In genomic region chr4:41699783-41700182, GRCm38 (mm10) we compare ENCODE assay signal across 8 mouse cellular contexts. TPM values are rescaled to one million over a fixed set of nuclear protein-coding genes. Genes with fewer than 3 reads are reported as not detected.
DNase-seq lines count a peak whose midpoint lies in the region; ATAC-seq and TF ChIP-seq lines count a peak whose summit lies in the region.
"Not testable (repeated sequence)": the region's sequence is repeated elsewhere in the genome, so short reads cannot be mapped to it uniquely, and the experiment has no call there.

Gene Il11ra1, plus strand, starts transcription at chr4:41699989.

- H3K4me2 ChIP-seq in heart, postnatal 0 days (ENCODE audit: low read depth, low read length); lung, embryonic 16.5 days (ENCODE audit: low read depth, low read length): not testable (repeated sequence)
- H3K4me2 ChIP-seq in neural tube, embryonic 15.5 days: peak within 1 kb of the TSS; percentile 43; the same call in 1 of the 2 replicates

- not testable (repeated sequence) for TF ChIP-seq EP300 in MEL (IDR thresholded peaks at IDR 0.05; ENCODE audit: low read depth in 1 of 2, low read length in 2 of 2); heart, postnatal 0 days (IDR thresholded peaks at IDR 0.05; ENCODE audit: low read depth)

- not testable (repeated sequence) for H3K27ac ChIP-seq in MEL (ENCODE audit: control insufficient read depth, low read depth, low read length); cortical plate, adult 2 months (ENCODE audit: insufficient read depth, low read length); heart, postnatal 0 days (ENCODE audit: low read depth); kidney, adult 2 months (ENCODE audit: insufficient read depth, low read depth, low read length); lung, embryonic 16.5 days (ENCODE audit: low read length); neural tube, embryonic 15.5 days (replicated peaks)

- DNase-seq in MEL (ENCODE audit: low read depth, low spot score); gastrocnemius, adult 8-10 months (ENCODE audit: low spot score in 2 of 2); heart, postnatal 0 days (ENCODE audit: low spot score); kidney, adult 2 months; left cerebral cortex, postnatal 36 days (ENCODE audit: low spot score in 2 of 2): not testable (repeated sequence)

- not testable (repeated sequence) for H3K9me3 ChIP-seq in MEL (replicated peaks; ENCODE audit: insufficient read depth, low read length); heart, postnatal 0 days (replicated peaks; ENCODE audit: control insufficient read depth, low read length); lung, embryonic 16.5 days (ENCODE audit: control insufficient read depth, low read length); neural tube, embryonic 15.5 days (replicated peaks)

- not testable (repeated sequence) for TF ChIP-seq POLR2A in MEL (IDR thresholded peaks at IDR 0.05; ENCODE audit: control insufficient read depth in 1 of 2, insufficient read depth in 1 of 2, low read depth in 1 of 2, low read length in 2 of 2, poor library complexity in 1 of 2); cortical plate, adult 2 months (IDR thresholded peaks at IDR 0.05; ENCODE audit: extremely low read depth, insufficient read depth, low read length); kidney, adult 2 months (IDR thresholded peaks at IDR 0.05; ENCODE audit: low read depth, low read length)

- H3K4me3 ChIP-seq in MEL (ENCODE audit: control insufficient read depth in 1 of 2, insufficient read depth in 1 of 2, low read depth in 2 of 2, low read length in 2 of 2); cortical plate, adult 2 months (ENCODE audit: insufficient read depth, low read length); heart, postnatal 0 days (ENCODE audit: low read depth, low read length); kidney, adult 2 months (ENCODE audit: insufficient read depth, low read depth, low read length); lung, embryonic 16.5 days (ENCODE audit: low read length); neural tube, embryonic 15.5 days (replicated peaks): not testable (repeated sequence)

- TF ChIP-seq RAD21 in MEL (IDR thresholded peaks at IDR 0.05; ENCODE audit: low read depth, low read length): not testable (repeated sequence)

- H3K9ac ChIP-seq in MEL (ENCODE audit: control insufficient read depth, low read depth, low read length, poor library complexity, severe bottlenecking); heart, postnatal 0 days (replicated peaks; ENCODE audit: low read depth, low read length); lung, embryonic 16.5 days (ENCODE audit: low read length); neural tube, embryonic 15.5 days (replicated peaks): not testable (repeated sequence)

- TF ChIP-seq CTCF in MEL (IDR thresholded peaks at IDR 0.05 in 2 of 3, conservative IDR thresholded peaks at IDR 0.05 in 1 of 3; ENCODE audit: control insufficient read depth in 1 of 3, insufficient read depth in 1 of 3, low read depth in 2 of 3, low read length in 3 of 3, poor library complexity in 1 of 3, severe bottlenecking in 1 of 3); cortical plate, adult 2 months (IDR thresholded peaks at IDR 0.05; ENCODE audit: extremely low read depth, insufficient read depth, low read length); heart, postnatal 0 days (IDR thresholded peaks at IDR 0.05; ENCODE audit: low read depth); kidney, adult 2 months (conservative IDR thresholded peaks at IDR 0.05; ENCODE audit: insufficient read depth, insufficient read length, low read depth, low read length): not testable (repeated sequence)

- intact Hi-C loops in left cerebral cortex, postnatal 36 days (cut with DNase I): not testable (repeated sequence)

- not testable (repeated sequence) for H3K79me2 ChIP-seq in MEL (ENCODE audit: control insufficient read depth, insufficient read depth, low read length, poor library complexity)

- H3K4me1 ChIP-seq in MEL (ENCODE audit: control insufficient read depth in 1 of 2, insufficient read depth in 2 of 2, low read length in 2 of 2); cortical plate, adult 2 months (ENCODE audit: control insufficient read depth, insufficient read depth, low read length); heart, postnatal 0 days (ENCODE audit: control insufficient read depth, insufficient read depth); kidney, adult 2 months (ENCODE audit: control insufficient read depth, insufficient read depth, low read length); lung, embryonic 16.5 days (replicated peaks; ENCODE audit: control insufficient read depth, insufficient read depth, low read length); neural tube, embryonic 15.5 days: not testable (repeated sequence)

- H3K27me3 ChIP-seq in MEL (ENCODE audit: control insufficient read depth in 1 of 2, insufficient read depth in 2 of 2, low read length in 2 of 2); kidney, adult 2 months (replicated peaks; ENCODE audit: control insufficient read depth, insufficient read depth, low read length); lung, embryonic 16.5 days (ENCODE audit: control insufficient read depth, insufficient read depth, low read depth, low read length); neural tube, embryonic 15.5 days (replicated peaks): not testable (repeated sequence)
- H3K27me3 ChIP-seq in heart, postnatal 0 days (ENCODE audit: control insufficient read depth, insufficient read depth, low read length): peaks cover 13% of the 10 kb centered on the region

- WGBS in heart, postnatal 0 days: 63% methylated on average over 9 of the region's 10 CpGs
- 67% methylated on average over 10 of the region's 10 CpGs for WGBS in kidney, adult 2 months
- WGBS in lung, embryonic 16.5 days: 65% methylated on average over 9 of the region's 10 CpGs
- WGBS in neural tube, embryonic 15.5 days: 86% methylated on average over 10 of the region's 10 CpGs

- ATAC-seq in heart, postnatal 0 days (ENCODE audit: insufficient read depth, low read depth); lung, embryonic 16.5 days (ENCODE audit: low read depth); neural tube, embryonic 15.5 days (ENCODE audit: low FRiP score): not testable (repeated sequence)

- H3K36me3 ChIP-seq in MEL (ENCODE audit: control insufficient read depth in 1 of 2, insufficient read depth in 2 of 2, low read length in 2 of 2); heart, postnatal 0 days (replicated peaks; ENCODE audit: control insufficient read depth, insufficient read depth, low read length); kidney, adult 2 months (ENCODE audit: control insufficient read depth, insufficient read depth, low read length); lung, embryonic 16.5 days (ENCODE audit: control insufficient read depth, insufficient read depth, low read length); neural tube, embryonic 15.5 days: not testable (repeated sequence)

RNA-seq across cellular contexts. Expression of gene Il11ra1, which starts in this region (rescaled TPM):
- total RNA-seq in MEL (2012; rRNA removed): 42.9 and 66.7 TPM in 2 replicates
- polyA plus RNA-seq in MEL (2012; ENCODE audit: insufficient read depth in 1 of 2, insufficient read length in 2 of 2, low read depth in 1 of 2, low replicate concordance in 2 of 2, missing spikeins in 1 of 2): 10 to 100 TPM in 1 of 2 experiments, not detected in 1; 44.4 TPM
- polyA plus RNA-seq in cortical plate, adult 2 months (2012; rRNA removed): 50.6 and 51.6 TPM in 2 replicates
- total RNA-seq in gastrocnemius, adult 8-10 months (2022): 10 to 100 TPM; 41.4 to 51.9 (median 49.4) TPM
- 77.1 and 110 TPM in 2 replicates for total RNA-seq in heart, postnatal 0 days (2014; rRNA removed; ENCODE audit: low replicate concordance)
- 104 and 116 TPM in 2 replicates for polyA plus RNA-seq in heart, postnatal 0 days (2015; fragmentation: Nextera tagmentation; extraction: Ambion mirVana)
- 125 and 126 TPM in 2 replicates for polyA plus RNA-seq in kidney, adult 2 months (2012; rRNA removed)
- 10 to 100 TPM; 35.6 to 39.2 TPM for total RNA-seq in left cerebral cortex, postnatal 36 days (2021)
- polyA plus RNA-seq in lung, embryonic 16.5 days (2015; fragmentation: Nextera tagmentation; extraction: Ambion mirVana): 111 and 120 TPM in 2 replicates
- 52.6 and 56.6 TPM in 2 replicates for polyA plus RNA-seq in neural tube, embryonic 15.5 days (2015; fragmentation: Nextera tagmentation; extraction: Ambion mirVana)
